Mouse (Mus musculus) CH12.LX (cell line): ENCODE results near the gene Khk. TPM values are rescaled to one million over a fixed set of nuclear protein-coding genes. Genes with fewer than 3 reads are reported as not detected.

Experiments used
- DNase-seq: peaks from one replicate; pipeline ENCODE4 v3.0.0-alpha.2; 2013; ENCODE audit errors: extremely low read depth
- H3K27ac ChIP-seq: 2 replicates; pipeline ENCODE4 v1.5.1; 2012; ENCODE audit warnings: low read depth, mild to moderate bottlenecking, control low read depth, moderate library complexity; ENCODE audit not compliant: insufficient read depth
- H3K27me3 ChIP-seq: replicated peaks from 2 replicates; pipeline ENCODE3; 2012; ENCODE audit warnings: inconsistent platforms
- H3K36me3 ChIP-seq, 2 experiments: replicated peaks in 1 of 2; 2 replicates each; pipeline versions ENCODE3 to v1.6.1; 2012; ENCODE audit warnings: inconsistent platforms in 1 of 2, low read length in 1 of 2, mild to moderate bottlenecking in 1 of 2, mixed read lengths in 1 of 2, moderate library complexity in 1 of 2; ENCODE audit not compliant: control insufficient read depth in 1 of 2, insufficient read depth in 1 of 2
- H3K4me1 ChIP-seq, 2 experiments: 2 replicates each; pipeline ENCODE4 v1.6.1; 2012; ENCODE audit warnings: inconsistent platforms in 1 of 2, moderate library complexity in 1 of 2; ENCODE audit not compliant: insufficient read depth in 2 of 2, control insufficient read depth in 1 of 2
- H3K4me2 ChIP-seq: 2 replicates; pipeline ENCODE4 v1.6.1; 2012; ENCODE audit warnings: low read depth, mild to moderate bottlenecking, control low read depth; ENCODE audit not compliant: poor library complexity, insufficient read depth, severe bottlenecking
- H3K4me3 ChIP-seq, 3 experiments: fragments of 150-350 bp in 1 of 3; sonication (generic) in 1 of 3; replicated peaks in 1 of 3; 2 replicates each; pipeline versions ENCODE3 to v1.5.1; 2011 to 2012; ENCODE audit warnings: low read depth in 2 of 3, low read length in 2 of 3, mild to moderate bottlenecking in 2 of 3, moderate library complexity in 2 of 3, control low read depth in 1 of 3, improper control_type of control experiment in 1 of 3, inconsistent platforms in 1 of 3, mixed read lengths in 1 of 3; ENCODE audit not compliant: poor library complexity in 1 of 3
- H3K79me2 ChIP-seq: replicated peaks from 2 replicates; pipeline ENCODE4 v1.6.1; 2012; ENCODE audit warnings: mild to moderate bottlenecking, moderate library complexity; ENCODE audit not compliant: control insufficient read depth, poor library complexity, insufficient read depth, severe bottlenecking; ENCODE audit errors: extremely low read depth
- H3K9ac ChIP-seq: 2 replicates; pipeline ENCODE4 v1.6.1; 2012; ENCODE audit warnings: low read depth, mild to moderate bottlenecking, control low read depth, moderate library complexity; ENCODE audit not compliant: insufficient read depth
- H3K9me3 ChIP-seq: replicated peaks from 2 replicates; pipeline ENCODE3; 2012; ENCODE audit warnings: low read length, inconsistent platforms, mixed read lengths
- CHD1 ChIP-seq: IDR thresholded peaks from 2 replicates; pipeline ENCODE4 v1.6.1; 2012; ENCODE audit warnings: low read depth, low read length, improper control_type of control experiment, inconsistent platforms
- CTCF ChIP-seq, 2 experiments: IDR thresholded peaks in 1 of 2; conservative IDR thresholded peaks in 1 of 2; 2 replicates each; pipeline ENCODE4 v1.5.1; 2011 to 2012; ENCODE audit warnings: low read depth in 2 of 2, low read length in 2 of 2, improper control_type of control experiment in 1 of 2, inconsistent platforms in 1 of 2, mild to moderate bottlenecking in 1 of 2, moderate library complexity in 1 of 2
- ELF1 ChIP-seq: IDR thresholded peaks from 2 replicates; pipeline ENCODE4 v1.6.1; 2014; ENCODE audit warnings: low read depth, mild to moderate bottlenecking, inconsistent platforms, low read length, improper control_type of control experiment
- ETS1 ChIP-seq: conservative IDR thresholded peaks from 2 replicates; pipeline ENCODE4 v1.6.1; 2012; ENCODE audit warnings: low read depth, mild to moderate bottlenecking, inconsistent platforms, low read length, improper control_type of control experiment, moderate library complexity
- HCFC1 ChIP-seq: IDR thresholded peaks from 2 replicates; pipeline ENCODE4 v1.6.1; 2012; ENCODE audit warnings: low read depth, mild to moderate bottlenecking, inconsistent platforms, low read length, improper control_type of control experiment
- JUN ChIP-seq: IDR thresholded peaks from 2 replicates; pipeline ENCODE4 v1.6.1; 2011; ENCODE audit warnings: low read depth, mild to moderate bottlenecking, low read length, improper control_type of control experiment, moderate library complexity; ENCODE audit not compliant: insufficient read depth
- MAX ChIP-seq: IDR thresholded peaks from 2 replicates; pipeline ENCODE4 v1.6.1; 2011; ENCODE audit warnings: low read length, improper control_type of control experiment
- MAZ ChIP-seq: IDR thresholded peaks from 2 replicates; pipeline ENCODE4 v1.6.1; 2012; ENCODE audit warnings: low read depth, mild to moderate bottlenecking, inconsistent platforms, low read length, improper control_type of control experiment, moderate library complexity
- MXI1 ChIP-seq: IDR thresholded peaks from 2 replicates; pipeline ENCODE4 v1.6.1; 2011; ENCODE audit warnings: mild to moderate bottlenecking, low read depth, low read length, improper control_type of control experiment
- NRF1 ChIP-seq: IDR thresholded peaks from 2 replicates; pipeline ENCODE4 v1.6.1; 2014; ENCODE audit warnings: low read depth, mild to moderate bottlenecking, inconsistent platforms, low read length, improper control_type of control experiment, moderate library complexity
- PAX5 ChIP-seq: IDR thresholded peaks from 2 replicates; pipeline ENCODE4 v1.6.1; 2012; ENCODE audit warnings: low read length, inconsistent platforms, mixed read lengths
- RAD21 ChIP-seq: IDR thresholded peaks from 2 replicates; pipeline ENCODE4 v1.6.1; 2011; ENCODE audit warnings: low read depth, mild to moderate bottlenecking, low read length, improper control_type of control experiment, moderate library complexity
- USF1 ChIP-seq: IDR thresholded peaks from 2 replicates; pipeline ENCODE4 v1.6.1; 2014; ENCODE audit warnings: low read depth, mild to moderate bottlenecking, inconsistent platforms, low read length, improper control_type of control experiment
- USF2 ChIP-seq: conservative IDR thresholded peaks from 2 replicates; pipeline ENCODE4 v1.6.1; 2011; ENCODE audit warnings: low read depth, low read length, improper control_type of control experiment
- ZKSCAN1 ChIP-seq: IDR thresholded peaks from 2 replicates; pipeline ENCODE4 v1.6.1; 2012; ENCODE audit warnings: low read depth, inconsistent platforms, low read length, improper control_type of control experiment, borderline replicate concordance
- dilution Hi-C: fragments of 300-500 bp; cut with MboI; formaldehyde crosslinking; loops from 2 replicates; pipeline ENCODE4 v1.14.3; 2020; ENCODE audit warnings: low sequenced_read_pairs; ENCODE audit not compliant: extremely low pct_unique_long_range_greater_than_20kb, extremely low pct_ligation_motif_present
- in situ Hi-C: fragments of 300-500 bp; cut with MboI; formaldehyde crosslinking; loops from 3 replicates; pipeline ENCODE4 v1.14.3; 2019; ENCODE audit warnings: low sequenced_read_pairs, low pct_ligation_motif_present, low pct_unique_long_range_greater_than_20kb, mixed read lengths
- polyA plus RNA-seq: library from polyadenylated mRNA; unstranded; fragments of >175 nt; gene quantifications from 2 replicates; pipeline ENCODE4 v1.2.1, GENCODE M21; 2012; ENCODE audit warnings: low read depth; ENCODE audit not compliant: insufficient read length
- total RNA-seq, 2 experiments: library from RNA; depleted of rRNA; stranded (reverse); fragments of 300-350 nt in 1 of 2; fragments of >200 nt in 1 of 2; gene quantifications; 2 replicates each; pipeline ENCODE4 v1.2.3; 2012 to 2014

Gene Khk
- total and polyA plus RNA-seq, 3 experiments = 2.5 to 5.7 (median 3.7) TPM

- dilution Hi-C loops = no loop called here
- Histone ChIP-seq H3K36me3 (no peaks in the 10 kb centered on the region), H3K4me3 (no peak overlapping the region), H3K9ac (no peak overlapping the region)
- TF ChIP-seq MAZ (no peak), ZKSCAN1 (no peak), HCFC1 (no peak), USF2 (no peak), JUN (no peak), ELF1 (no peak), PAX5 (no peak), USF1 (no peak), CTCF (conservative IDR thresholded peaks at IDR 0.05 in 1 of 2, IDR thresholded peaks at IDR 0.05 in 1 of 2; ENCODE audit: low read depth in 2 of 2, low read length in 2 of 2) (no peak), NRF1 (no peak), MXI1 (no peak), MAX (no peak), CHD1 (no peak), RAD21 (no peak), ETS1 (no peak)
- TF ChIP-seq, all 38 proteins: peak for 0
- Histone ChIP-seq H3K27me3 (peaks cover 14% of the 10 kb centered on the region), H3K9me3 (no peaks in the 10 kb centered on the region), H3K4me2 (no peak overlapping the region), H3K27ac (no peak overlapping the region), H3K4me1 (peaks cover 4 to 27% of the 10 kb centered on the region in 2 experiments), H3K79me2 (peaks cover 3% of the 10 kb centered on the region; the same call in 1 of the 2 replicates)
- no peak for DNase-seq
- in situ Hi-C loops = no loop called here
These were observed 9.1 kb upstream of the Khk start for GRCm38 (mm10) chr5:30912156-30912555.

- H3K36me3 ChIP-seq = no peaks in the 10 kb centered on the region
- H3K9me3 ChIP-seq = no peaks in the 10 kb centered on the region
- TF ChIP-seq HCFC1 = no peak
- peaks cover 4 to 22% of the 10 kb centered on the region in 2 experiments for H3K4me1 ChIP-seq
- in situ Hi-C loops (no loop called here), dilution Hi-C loops (no loop called here)
- DNase-seq = no peak
- H3K27me3 ChIP-seq = peaks cover 25% of the 10 kb centered on the region
- H3K9ac ChIP-seq = no peak within 1 kb of the TSS
- no peak within 1 kb of the TSS for H3K4me3 ChIP-seq
- no peak within 1 kb of the TSS for H3K27ac ChIP-seq
- H3K4me2 ChIP-seq = no peak within 1 kb of the TSS
- H3K79me2 ChIP-seq = no peaks in the 10 kb centered on the region
These were observed 8.0 kb upstream of the Khk start, which contains the start of gene Emilin1 for GRCm38 (mm10) chr5:30913060-30913841. Gene Emilin1, plus strand, starts transcription at chr5:30913402.
